Mouse (Mus musculus) stomach, embryonic 14.5 days (tissue): ENCODE results near the gene P3h1. TPM values are rescaled to one million over a fixed set of nuclear protein-coding genes. Genes with fewer than 3 reads are reported as not detected.

Source experiments
- ATAC-seq: fragments of 200-750 bp; cut with Nextera tagmentation; 2 replicates; pipeline ENCODE4 v1.8.0; 2017; ENCODE audit warnings: low read depth, moderate TSS enrichment; ENCODE audit not compliant: insufficient number of reproducible peaks, insufficient read depth, low FRiP score
- H3K27ac ChIP-seq: fragments of 300-500 bp; sonication (generic); 2 replicates; pipeline ENCODE4 v1.5.1; 2014; ENCODE audit warnings: mild to moderate bottlenecking, low read length, moderate library complexity, mixed read lengths
- H3K27me3 ChIP-seq: fragments of 300-500 bp; sonication (generic); 2 replicates; pipeline ENCODE4 v1.6.1; 2014; ENCODE audit warnings: low read length, control low read depth, mixed read lengths; ENCODE audit not compliant: control insufficient read depth, insufficient read depth
- H3K36me3 ChIP-seq: fragments of 300-500 bp; sonication (generic); 2 replicates; pipeline ENCODE4 v1.6.1; 2014; ENCODE audit warnings: mild to moderate bottlenecking, control low read depth, low read length, moderate library complexity, mixed read lengths; ENCODE audit not compliant: control insufficient read depth, insufficient read depth
- H3K4me1 ChIP-seq: fragments of 300-500 bp; sonication (generic); 2 replicates; pipeline ENCODE4 v1.6.1; 2014; ENCODE audit warnings: low read length, control low read depth, mixed read lengths; ENCODE audit not compliant: control insufficient read depth, insufficient read depth
- H3K4me2 ChIP-seq: fragments of 300-500 bp; sonication (generic); replicated peaks from 2 replicates; pipeline ENCODE4 v1.6.1; 2014; ENCODE audit warnings: low read depth, low read length, control low read depth
- H3K4me3 ChIP-seq: fragments of 300-500 bp; sonication (generic); 2 replicates; pipeline ENCODE4 v1.5.1; 2014; ENCODE audit warnings: low read depth, low read length, control low read depth
- H3K9ac ChIP-seq: fragments of 300-500 bp; sonication (generic); replicated peaks from 2 replicates; pipeline ENCODE4 v1.6.1; 2014; ENCODE audit warnings: low read depth, mild to moderate bottlenecking, control low read depth, low read length, moderate library complexity, mixed read lengths
- H3K9me3 ChIP-seq: fragments of 300-500 bp; sonication (generic); 2 replicates; pipeline ENCODE4 v1.6.1; 2016; ENCODE audit warnings: low read depth, low read length, control low read depth; ENCODE audit not compliant: control insufficient read depth
- WGBS: fragments of 180-500 bp; shearing (Covaris S2); extraction: QIAGEN DNeasy Blood & Tissue Kit; methylation state at CpG from one replicate; pipeline ENCODE4 v1.1.7; 2014; 5-methylcytosine and 5-hydroxymethylcytosine counted together
- polyA plus RNA-seq: library from polyadenylated mRNA; unstranded; fragments of >200 nt; fragmentation: Nextera tagmentation; extraction: Ambion mirVana; gene quantifications from 2 replicates; pipeline ENCODE4 v1.2.1, GENCODE M21; 2014

Gene P3h1
- polyA plus RNA-seq, 1 experiment from 2014 or later, result 45.0 TPM

DNA sequence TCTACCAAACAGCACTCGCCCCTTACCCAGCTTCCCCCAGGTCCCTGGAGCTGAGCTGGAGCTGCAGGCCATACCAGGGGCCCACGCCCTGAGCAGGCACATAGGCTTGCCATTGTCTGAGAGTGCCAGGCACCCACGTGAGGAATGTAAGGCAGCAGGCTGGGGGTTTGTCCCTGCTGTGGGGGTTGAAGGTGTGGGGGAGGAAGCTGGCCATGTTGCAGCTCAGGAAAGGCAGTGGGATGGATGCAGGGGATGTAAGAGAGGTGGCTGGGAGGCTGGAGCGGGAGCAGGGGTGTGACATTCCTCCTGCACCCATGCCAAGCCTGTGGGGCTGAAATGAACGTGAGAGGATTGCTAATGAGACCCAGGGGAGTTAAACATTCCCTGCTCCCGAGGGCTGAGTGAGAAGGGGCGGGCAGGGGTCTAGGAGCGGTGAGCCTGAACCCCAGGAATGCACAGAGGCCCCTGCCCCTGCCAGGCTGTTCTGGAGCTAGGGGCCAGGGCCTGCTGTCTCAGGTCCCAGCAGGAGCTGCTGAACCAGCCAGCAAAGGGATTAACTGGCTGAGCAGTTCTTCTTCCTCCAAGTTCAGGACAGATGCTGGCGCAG, 21.4 kb downstream of the P3h1 start:
- Histone ChIP-seq H3K36me3 (no peaks in the 10 kb centered on the region), H3K9me3 (no peaks in the 10 kb centered on the region), H3K4me1 (no peaks in the 10 kb centered on the region), H3K27ac (no peak overlapping the region), H3K4me3 (no peak overlapping the region), H3K4me2 (no peak overlapping the region), H3K27me3 (no peaks in the 10 kb centered on the region), H3K9ac (no peak overlapping the region)
- ATAC-seq, result no peak
- WGBS, result 41% methylated on average over 9 of the region's 9 CpGs

- ATAC-seq, result no peak
- Histone ChIP-seq H3K4me1 (no peaks in the 10 kb centered on the region), H3K27me3 (no peaks in the 10 kb centered on the region), H3K27ac (no peak within 1 kb of the TSS), H3K9me3 (no peaks in the 10 kb centered on the region), H3K4me2 (no peak within 1 kb of the TSS), H3K36me3 (no peaks in the 10 kb centered on the region), H3K9ac (no peak within 1 kb of the TSS), H3K4me3 (no peak within 1 kb of the TSS)
- 88% methylated on average over 12 of the region's 12 CpGs for WGBS
Observed at GRCm38 (mm10) chr4:119255351-119255750, 22.6 kb downstream of the P3h1 start, which contains the start of gene Cldn19. Gene Cldn19, plus strand, starts transcription at chr4:119255414.

DNA sequence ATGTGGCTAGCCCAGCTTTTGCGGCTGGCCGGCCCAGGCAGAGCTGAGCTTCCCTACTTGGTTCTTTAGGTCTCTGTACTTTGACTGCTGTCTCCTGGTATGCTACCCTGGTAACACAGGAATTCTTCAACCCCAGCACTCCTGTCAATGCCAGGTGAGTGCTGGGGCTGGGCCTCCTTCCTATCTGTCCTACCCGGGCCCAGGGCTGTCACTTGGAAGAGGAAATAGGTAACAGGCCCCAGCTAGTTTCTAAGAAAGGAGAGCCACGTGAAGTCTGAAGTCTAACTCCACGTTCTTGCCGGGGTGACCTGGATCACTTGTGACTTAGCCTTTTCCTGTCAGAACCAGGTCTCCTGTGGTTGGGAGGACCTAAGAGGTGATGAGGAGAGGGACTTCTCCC, 24.4 kb downstream of the P3h1 start:
- no peak overlapping the region for H3K4me2 ChIP-seq
- no peaks in the 10 kb centered on the region for H3K36me3 ChIP-seq
- H3K9me3 ChIP-seq, result no peaks in the 10 kb centered on the region
- no peak overlapping the region for H3K27ac ChIP-seq
- 62% methylated on average over 6 of the region's 6 CpGs for WGBS
- no peak overlapping the region for H3K4me3 ChIP-seq
- H3K9ac ChIP-seq, result no peak overlapping the region
- ATAC-seq, result no peak
- no peaks in the 10 kb centered on the region for H3K4me1 ChIP-seq
- no peaks in the 10 kb centered on the region for H3K27me3 ChIP-seq

GRCm38 (mm10) chr4:119259344-119260254, 26.9 kb downstream of the P3h1 start:
- 75% methylated on average over 15 of the region's 15 CpGs for WGBS
- Histone ChIP-seq H3K4me2 (no peak overlapping the region), H3K4me3 (no peak overlapping the region), H3K27ac (no peak overlapping the region), H3K36me3 (no peaks in the 10 kb centered on the region), H3K9ac (no peak overlapping the region), H3K9me3 (no peaks in the 10 kb centered on the region), H3K4me1 (no peaks in the 10 kb centered on the region), H3K27me3 (no peaks in the 10 kb centered on the region)
- ATAC-seq, result no peak

GRCm38 (mm10) chr4:119261087-119261713, 28.5 kb downstream of the P3h1 start:
- no peaks in the 10 kb centered on the region for H3K4me1 ChIP-seq
- no peak overlapping the region for H3K4me3 ChIP-seq
- H3K27me3 ChIP-seq, result no peaks in the 10 kb centered on the region
- ATAC-seq, result no peak
- H3K4me2 ChIP-seq, result no peak overlapping the region
- 45% methylated on average over 7 of the region's 7 CpGs for WGBS
- no peaks in the 10 kb centered on the region for H3K36me3 ChIP-seq
- H3K9ac ChIP-seq, result no peak overlapping the region
- no peaks in the 10 kb centered on the region for H3K9me3 ChIP-seq
- no peak overlapping the region for H3K27ac ChIP-seq

DNA sequence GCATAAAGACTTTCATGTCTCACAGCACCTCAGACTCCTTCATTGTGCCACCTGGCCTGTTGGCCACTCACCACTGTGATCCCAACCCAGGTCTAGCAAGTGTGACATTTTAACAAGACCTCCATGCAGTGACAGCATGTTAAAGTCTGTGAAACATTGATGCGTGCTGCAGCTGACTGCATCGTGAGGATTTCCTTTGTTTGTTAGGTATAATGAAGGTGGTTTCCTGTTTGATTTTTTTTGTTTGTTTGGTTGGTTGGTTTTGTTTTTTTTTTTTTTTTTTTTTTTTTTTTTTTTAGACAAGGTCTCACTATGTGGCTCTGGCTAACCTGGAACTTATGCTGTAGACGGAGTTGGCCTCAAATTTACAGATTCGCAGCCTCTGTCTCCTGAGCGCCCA, 29.8 kb downstream of the P3h1 start:
- Histone ChIP-seq H3K9me3 (no peaks in the 10 kb centered on the region), H3K4me1 (no peaks in the 10 kb centered on the region), H3K27me3 (no peaks in the 10 kb centered on the region), H3K27ac (no peak overlapping the region), H3K4me3 (no peak overlapping the region), H3K4me2 (no peak overlapping the region), H3K9ac (no peak overlapping the region), H3K36me3 (no peaks in the 10 kb centered on the region)
- ATAC-seq, result no peak
- WGBS, result 77% methylated on average over 5 of the region's 5 CpGs

DNA sequence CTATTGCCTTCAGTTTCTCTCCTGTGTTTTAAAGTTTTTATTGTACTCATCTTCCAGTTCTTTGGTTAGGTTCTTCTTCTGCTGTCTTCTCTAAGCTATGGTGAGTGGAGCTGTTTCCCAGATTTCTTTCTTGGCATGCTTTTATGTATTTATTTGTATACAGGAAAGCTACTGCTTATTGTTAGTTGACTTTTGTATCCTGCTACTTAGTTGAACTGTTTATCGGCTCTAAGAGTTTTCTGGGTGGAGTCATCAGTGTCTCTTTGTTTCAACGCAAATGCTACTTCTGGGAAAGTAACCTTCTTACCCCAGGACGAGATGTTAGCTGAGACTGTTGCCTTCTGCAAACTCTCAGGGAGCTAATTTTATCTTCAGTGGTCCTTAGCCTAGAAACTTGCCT, 30.7 kb downstream of the P3h1 start:
- H3K4me2 ChIP-seq, result no peak overlapping the region
- 62% methylated on average over 3 of the region's 3 CpGs for WGBS
- H3K9me3 ChIP-seq, result no peaks in the 10 kb centered on the region
- H3K27me3 ChIP-seq, result no peaks in the 10 kb centered on the region
- H3K9ac ChIP-seq, result no peak overlapping the region
- ATAC-seq, result no peak
- no peaks in the 10 kb centered on the region for H3K4me1 ChIP-seq
- no peak overlapping the region for H3K27ac ChIP-seq
- H3K4me3 ChIP-seq, result no peak overlapping the region
- no peaks in the 10 kb centered on the region for H3K36me3 ChIP-seq

DNA sequence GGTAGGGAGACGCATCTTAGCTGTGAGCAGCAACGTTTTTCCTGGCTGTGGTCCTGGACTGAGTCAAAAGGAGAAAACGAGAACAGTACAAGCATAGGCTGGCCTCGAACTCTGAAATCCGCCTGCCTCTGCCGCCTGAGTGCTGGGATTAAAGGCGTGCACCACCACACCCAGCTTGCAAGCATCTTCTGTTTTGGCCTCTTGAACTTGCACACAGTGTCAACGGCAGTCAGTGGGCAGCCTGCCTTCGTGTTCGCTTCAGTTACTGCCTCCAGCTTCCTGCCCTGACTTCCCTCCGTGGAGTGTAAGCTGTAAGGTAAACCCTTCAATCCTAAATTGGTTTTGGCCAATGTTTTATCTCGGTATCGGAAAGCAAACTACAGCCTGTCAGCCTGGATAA, 33.9 kb downstream of the P3h1 start:
- no peak overlapping the region for H3K27ac ChIP-seq
- no peak overlapping the region for H3K4me2 ChIP-seq
- H3K4me1 ChIP-seq, result no peaks in the 10 kb centered on the region
- no peaks in the 10 kb centered on the region for H3K9me3 ChIP-seq
- 70% methylated on average over 13 of the region's 13 CpGs for WGBS
- no peak for ATAC-seq
- H3K36me3 ChIP-seq, result peaks cover 3% of the 10 kb centered on the region; the same call in 1 of the 2 replicates
- H3K4me3 ChIP-seq, result no peak overlapping the region
- H3K9ac ChIP-seq, result no peak overlapping the region
- no peaks in the 10 kb centered on the region for H3K27me3 ChIP-seq
